Mouse (Mus musculus) splenic B cell, adult 2 months (primary cell): ENCODE results near the gene Inafm1.

Experiments used
- DNase-seq: peaks from one replicate; pipeline ENCODE4 v3.0.0-alpha.2; 2011; ENCODE audit warnings: low read depth, low spot score
- H3K27me3 ChIP-seq: 2 replicates; pipeline ENCODE4 v1.6.1; 2012; ENCODE audit warnings: mild to moderate bottlenecking, low read length, moderate library complexity, mixed read lengths; ENCODE audit not compliant: control insufficient read depth, poor library complexity, insufficient read depth, severe bottlenecking
- H3K36me3 ChIP-seq: 2 replicates; pipeline ENCODE4 v1.6.1; 2012; ENCODE audit warnings: mild to moderate bottlenecking, low read length, moderate library complexity, mixed read lengths; ENCODE audit not compliant: control insufficient read depth, poor library complexity, insufficient read depth, severe bottlenecking

The Inafm1 gene

DNA sequence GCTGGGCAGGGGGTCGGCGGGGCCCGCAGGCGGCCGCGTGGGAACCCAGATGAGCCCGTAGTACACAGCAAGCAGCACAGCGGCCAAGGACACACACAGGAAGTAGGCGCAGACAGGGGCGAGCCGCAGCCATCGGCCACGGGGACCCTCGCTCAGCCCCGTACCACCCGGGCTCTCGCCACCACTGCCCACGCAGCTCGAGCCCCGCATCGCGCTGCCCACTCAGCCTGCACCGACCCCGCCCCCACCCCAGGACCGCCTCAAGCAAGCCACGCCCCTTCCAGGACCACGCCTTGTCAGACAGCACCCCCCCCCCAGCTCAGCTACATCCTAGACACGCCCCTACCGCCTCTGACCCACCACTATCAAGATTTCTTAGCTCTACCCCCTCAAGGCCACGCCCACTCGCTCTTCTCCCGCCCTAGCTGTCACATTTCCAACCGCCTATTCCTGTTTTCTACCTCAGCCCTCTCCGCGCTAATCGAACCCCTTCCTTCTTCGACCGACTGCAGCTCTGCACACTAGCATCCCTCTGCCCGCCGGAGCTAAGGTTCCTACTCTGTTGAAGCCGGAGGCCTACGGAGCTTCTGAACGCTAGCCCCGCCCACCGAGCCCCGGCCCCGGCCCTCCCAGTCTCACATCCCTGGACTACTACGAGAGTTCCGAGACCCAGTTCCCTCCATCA lies at the start of gene Inafm1:
TSS of gene Inafm1 (minus strand) at position 537 of the 685 bp plus-strand sequence.
- DNase-seq, result peak; percentile 96
- H3K27me3 ChIP-seq, result no peaks in the 10 kb centered on the region

DNA sequence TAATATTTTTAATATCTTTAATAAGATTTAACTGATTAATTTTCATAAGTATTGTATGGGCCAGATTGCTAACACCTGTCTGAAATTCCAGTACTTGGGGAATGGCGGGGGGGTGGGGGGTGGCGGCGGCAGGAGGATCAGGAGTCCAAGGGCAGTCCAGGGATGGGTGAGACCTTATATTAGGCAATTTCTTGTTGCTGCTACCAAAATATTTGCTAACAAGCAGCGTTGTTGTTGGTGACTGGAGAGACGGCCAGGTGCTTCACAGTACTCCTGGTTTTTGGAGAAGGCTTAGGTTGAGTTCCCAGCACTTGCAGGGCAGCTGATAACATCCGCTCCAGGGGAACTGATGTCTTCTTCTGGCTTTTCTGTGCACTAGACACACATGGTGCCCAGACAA lies 47.1 kb upstream of the Inafm1 start:
- DNase-seq, result no peak
- Histone ChIP-seq H3K27me3 (no peaks in the 10 kb centered on the region), H3K36me3 (no peaks in the 10 kb centered on the region)

More for the DNA sequence above, at the start of gene Inafm1:
- H3K36me3 ChIP-seq, result peaks cover 3% of the 10 kb centered on the region

DNA sequence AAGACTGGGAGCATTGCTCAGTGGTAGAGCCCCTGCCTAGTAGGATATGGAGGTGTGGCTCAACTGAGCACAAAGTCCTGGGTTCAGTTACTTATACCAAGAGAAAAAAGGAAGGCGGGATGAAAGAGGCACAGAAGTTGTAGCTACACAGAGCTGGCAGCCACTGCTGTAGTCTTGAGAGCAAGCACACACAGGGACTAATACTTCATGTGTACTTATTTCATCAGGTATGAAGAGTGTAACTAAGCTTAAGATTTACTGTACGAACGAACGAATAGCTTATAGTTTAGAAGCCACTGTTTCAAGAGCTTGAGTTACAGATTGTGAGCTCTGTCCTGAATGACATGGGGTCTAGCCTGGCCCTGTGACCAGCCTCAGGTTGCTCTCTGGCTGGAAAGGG lies 45.8 kb upstream of the Inafm1 start:
- DNase-seq, result no peak
- no peaks in the 10 kb centered on the region for H3K27me3 ChIP-seq
- no peaks in the 10 kb centered on the region for H3K36me3 ChIP-seq

GRCm38 (mm10) chr7:16317094-16317493 lies 43.7 kb upstream of the Inafm1 start:
- H3K36me3 ChIP-seq, result no peaks in the 10 kb centered on the region
- no peaks in the 10 kb centered on the region for H3K27me3 ChIP-seq
- DNase-seq, result no peak

- H3K36me3 ChIP-seq, result no peaks in the 10 kb centered on the region
These were observed 41.9 kb upstream of the Inafm1 start for GRCm38 (mm10) chr7:16315222-16315759.

DNA sequence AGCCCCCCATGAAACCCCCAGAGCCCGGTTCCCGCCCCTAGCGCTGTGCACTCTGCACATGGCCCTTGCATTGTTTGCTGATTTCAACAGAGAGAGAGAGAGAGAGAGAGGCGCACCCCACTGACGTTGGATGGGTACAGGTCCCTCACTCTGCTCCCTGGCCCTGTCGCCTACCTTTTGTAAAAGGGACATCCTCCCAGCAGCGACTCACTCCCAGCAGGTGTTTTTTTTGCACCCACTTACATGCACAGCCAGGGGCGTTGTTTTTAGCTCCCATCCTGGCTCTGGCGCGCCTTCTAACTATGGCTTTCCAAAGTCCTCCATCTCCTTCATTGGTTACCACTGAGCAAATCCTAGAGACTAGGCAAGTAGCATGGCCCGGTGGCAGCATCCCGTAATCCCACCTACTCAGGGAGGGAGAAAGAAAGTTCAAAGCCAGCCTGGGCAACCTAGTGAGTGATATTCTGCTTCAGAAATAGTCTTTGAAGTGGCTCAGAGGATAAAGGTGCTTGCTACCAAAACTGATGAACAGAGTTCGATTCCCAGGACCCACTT lies 40.9 kb upstream of the Inafm1 start:
- Histone ChIP-seq H3K36me3 (no peaks in the 10 kb centered on the region), H3K27me3 (no peaks in the 10 kb centered on the region)
- DNase-seq, result no peak

More at GRCm38 (mm10) chr7:16315222-16315759, 41.9 kb upstream of the Inafm1 start:
- H3K27me3 ChIP-seq, result no peaks in the 10 kb centered on the region
- DNase-seq, result no peak

DNA sequence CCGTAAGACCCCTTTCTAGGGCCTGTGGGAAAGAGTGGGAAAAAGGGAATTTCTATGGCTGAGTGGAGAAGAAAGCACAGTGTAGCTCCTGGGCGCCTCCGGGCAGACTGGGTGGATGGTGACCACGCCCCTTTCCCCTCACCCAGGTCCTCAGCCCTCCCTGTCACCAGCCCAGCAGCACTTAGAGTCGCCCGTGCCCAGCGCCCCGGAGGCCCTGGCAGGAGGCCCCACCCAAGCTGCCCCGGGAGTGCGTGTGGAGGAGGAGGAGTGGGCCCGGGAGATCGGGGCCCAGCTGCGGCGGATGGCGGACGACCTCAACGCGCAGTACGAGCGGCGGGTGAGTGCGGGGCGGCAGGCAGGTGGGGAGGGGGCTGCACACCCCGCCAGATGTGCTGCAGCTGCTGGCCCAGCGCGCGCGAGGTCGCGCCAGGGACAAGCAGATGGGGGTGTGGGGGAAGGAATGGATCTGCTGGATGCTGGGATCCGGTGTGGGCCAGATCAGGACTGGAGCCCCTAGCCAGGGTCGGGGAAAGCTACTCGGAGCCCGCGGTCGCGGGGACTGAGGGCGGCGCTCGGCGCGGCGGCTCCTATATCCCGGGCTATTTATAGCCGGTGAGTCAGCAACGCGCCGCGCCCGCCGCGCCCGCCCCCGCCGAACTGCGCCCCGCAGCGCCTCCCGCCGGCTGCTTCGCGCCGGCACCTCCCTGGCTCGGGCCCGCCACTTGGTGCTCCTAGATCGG lies 40.2 kb upstream of the Inafm1 start:
- Histone ChIP-seq H3K36me3 (no peaks in the 10 kb centered on the region), H3K27me3 (no peaks in the 10 kb centered on the region)
- peak; percentile 73 for DNase-seq

GRCm38 (mm10) chr7:16312672-16313311 lies 39.4 kb upstream of the Inafm1 start:
- Histone ChIP-seq H3K36me3 (no peaks in the 10 kb centered on the region), H3K27me3 (no peaks in the 10 kb centered on the region)
- peak; percentile 65 for DNase-seq

DNA sequence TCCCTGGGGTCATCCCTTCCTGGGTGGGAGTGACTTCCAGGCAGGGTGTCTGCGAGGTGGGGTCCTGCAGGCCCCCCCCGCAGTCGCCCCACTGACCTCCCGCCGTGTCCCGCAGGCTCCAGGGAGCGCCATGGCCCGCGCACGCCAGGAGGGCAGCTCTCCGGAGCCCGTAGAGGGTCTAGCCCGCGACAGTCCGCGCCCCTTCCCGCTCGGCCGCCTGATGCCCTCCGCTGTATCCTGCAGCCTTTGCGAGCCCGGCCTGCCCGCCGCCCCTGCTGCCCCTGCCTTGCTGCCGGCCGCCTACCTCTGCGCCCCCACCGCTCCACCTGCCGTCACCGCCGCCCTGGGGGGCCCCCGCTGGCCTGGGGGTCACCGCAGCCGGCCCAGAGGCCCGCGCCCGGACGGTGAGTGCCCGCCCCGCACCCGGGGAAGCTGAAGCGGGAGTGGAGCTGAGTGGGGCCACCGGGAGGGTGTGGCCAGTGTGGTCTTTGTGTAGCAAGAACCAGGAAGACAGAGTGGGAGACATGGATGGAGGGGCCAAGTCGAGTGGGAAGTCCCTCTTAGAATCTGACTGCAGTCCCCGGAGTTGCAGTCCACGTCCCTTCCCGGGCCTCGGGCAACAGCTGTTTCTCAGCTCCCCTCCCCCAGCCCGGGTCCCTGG lies 38.7 kb upstream of the Inafm1 start:
- Histone ChIP-seq H3K36me3 (no peaks in the 10 kb centered on the region), H3K27me3 (no peaks in the 10 kb centered on the region)
- peak; percentile 31 for DNase-seq

- DNase-seq, result peak; percentile 52
- Histone ChIP-seq H3K36me3 (no peaks in the 10 kb centered on the region), H3K27me3 (no peaks in the 10 kb centered on the region)
These were observed 38.1 kb upstream of the Inafm1 start for GRCm38 (mm10) chr7:16311453-16312004.

DNA sequence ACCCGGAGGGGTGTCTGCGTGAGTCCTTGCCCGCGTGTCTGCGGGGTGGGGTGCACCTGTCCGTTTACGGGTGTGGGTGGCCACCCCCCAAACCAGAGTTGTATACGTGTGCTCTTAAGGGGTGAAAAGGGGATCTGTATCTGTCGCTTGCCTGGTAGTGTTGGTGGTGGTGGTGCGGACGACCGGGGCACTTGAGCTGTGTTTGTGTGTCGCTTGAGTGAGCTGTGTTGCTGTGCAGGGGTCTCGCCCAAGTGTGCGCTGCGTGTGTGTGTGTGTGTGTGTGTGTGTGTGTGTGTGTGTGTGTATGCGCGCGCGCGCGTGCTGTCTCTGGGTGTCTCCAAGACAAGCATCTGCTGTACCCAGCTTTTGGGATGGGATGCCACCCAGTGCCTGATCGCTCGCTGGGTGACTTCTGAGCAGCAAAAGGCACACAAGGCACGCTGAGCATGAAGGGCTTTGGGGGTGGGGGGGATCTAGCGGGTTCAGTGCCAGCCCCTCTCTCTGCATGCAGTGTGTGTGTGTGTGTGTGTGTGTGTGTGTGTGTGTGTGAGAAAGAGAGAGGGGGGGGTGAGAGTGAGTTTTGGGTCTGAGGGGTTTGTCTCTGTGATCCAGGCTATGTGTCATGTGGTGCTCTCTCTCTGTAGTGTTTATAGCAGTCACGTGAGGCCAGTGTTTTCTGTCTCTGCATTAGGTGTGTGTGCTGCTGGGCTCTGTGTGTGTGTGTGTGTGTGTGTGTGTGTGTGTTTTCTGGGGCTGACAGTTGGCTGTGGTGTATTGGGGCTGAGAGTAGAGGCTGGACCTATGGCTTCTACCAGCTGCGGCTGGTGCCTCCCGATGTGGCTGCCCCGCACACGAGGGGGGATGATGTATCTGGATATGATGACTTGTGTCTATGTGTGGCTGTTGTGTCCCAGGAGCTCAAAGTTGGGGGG lies 37.4 kb upstream of the Inafm1 start:
- peak; percentile 68 for DNase-seq
- Histone ChIP-seq H3K27me3 (no peaks in the 10 kb centered on the region), H3K36me3 (no peaks in the 10 kb centered on the region)

DNA sequence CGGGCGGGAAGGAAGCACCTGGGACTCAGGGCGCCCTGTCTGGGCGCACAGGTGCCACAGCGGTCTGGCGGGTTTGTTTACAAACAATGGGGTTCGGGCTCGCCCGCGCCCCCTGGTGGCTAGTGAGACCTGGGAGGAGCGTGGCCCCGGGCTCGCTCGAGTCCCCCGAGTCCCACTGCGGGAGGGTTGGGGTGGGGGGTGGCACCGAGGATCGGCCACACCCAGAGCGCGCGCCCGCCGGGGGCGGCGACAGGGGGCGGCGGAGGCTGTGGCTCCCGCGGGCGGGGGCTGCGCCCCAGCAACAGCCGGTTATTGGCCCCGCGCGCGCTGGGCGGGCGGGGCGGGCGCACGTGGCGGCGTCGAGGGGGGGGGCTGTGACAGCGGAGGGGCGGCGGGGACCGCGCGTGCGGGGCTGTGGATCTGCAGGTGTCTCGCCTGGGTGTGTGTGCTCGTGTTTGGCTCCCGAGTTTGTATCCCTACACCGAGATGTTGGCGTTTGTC lies 36.7 kb upstream of the Inafm1 start:
- DNase-seq, result peak; percentile 91
- Histone ChIP-seq H3K36me3 (no peaks in the 10 kb centered on the region), H3K27me3 (no peaks in the 10 kb centered on the region)

- no peaks in the 10 kb centered on the region for H3K27me3 ChIP-seq
- H3K36me3 ChIP-seq, result no peaks in the 10 kb centered on the region
- DNase-seq, result peak; percentile 89
These were observed 36.1 kb upstream of the Inafm1 start for GRCm38 (mm10) chr7:16309318-16310019.
